Mouse (Mus musculus): ENCODE results near the gene Cptp.

The Cptp gene

DNA sequence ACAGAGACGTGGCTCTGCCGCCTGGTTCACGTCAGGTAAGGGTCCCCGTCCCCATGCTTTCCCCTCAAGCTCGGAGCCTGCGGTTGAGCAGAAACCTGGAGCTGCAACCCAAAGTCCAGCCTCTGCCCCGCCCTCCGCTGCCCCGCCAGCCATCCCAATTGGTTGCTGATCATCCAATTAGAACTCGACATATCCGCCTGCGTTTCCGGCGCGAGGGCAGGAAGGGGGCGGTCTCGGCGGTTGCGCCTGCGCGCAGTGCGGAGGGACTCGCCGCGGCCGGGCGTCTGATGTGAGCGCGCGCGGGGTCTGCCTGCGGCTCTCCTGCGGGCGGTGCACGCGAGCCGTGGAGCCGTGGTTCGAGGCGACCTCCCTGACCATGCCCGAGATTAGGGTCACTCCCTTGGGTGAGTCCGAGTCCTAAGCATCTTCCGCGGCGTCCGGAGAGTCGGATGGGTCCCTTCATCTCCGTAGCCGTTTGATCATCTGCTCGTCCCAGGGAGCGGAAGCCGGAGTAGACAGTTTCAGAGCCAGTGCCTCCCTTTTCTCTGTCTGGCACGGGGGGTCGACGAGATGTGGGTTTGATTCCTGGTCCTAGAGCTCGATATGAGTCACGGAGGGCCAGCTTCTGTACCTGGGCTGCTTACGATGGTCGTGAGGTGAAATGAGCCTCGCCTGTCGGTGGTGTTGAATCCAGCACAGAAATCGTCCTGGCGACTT is at the start of gene Cptp, which contains the start of gene Ints11:
Cptp (minus strand) TSS at position 124 of the 717 bp plus-strand sequence.
Ints11 (plus strand) TSS at position 230 of the 717 bp plus-strand sequence.
- DNase-seq (ENCODE audit: low spot score), result peak; percentile 92

DNA sequence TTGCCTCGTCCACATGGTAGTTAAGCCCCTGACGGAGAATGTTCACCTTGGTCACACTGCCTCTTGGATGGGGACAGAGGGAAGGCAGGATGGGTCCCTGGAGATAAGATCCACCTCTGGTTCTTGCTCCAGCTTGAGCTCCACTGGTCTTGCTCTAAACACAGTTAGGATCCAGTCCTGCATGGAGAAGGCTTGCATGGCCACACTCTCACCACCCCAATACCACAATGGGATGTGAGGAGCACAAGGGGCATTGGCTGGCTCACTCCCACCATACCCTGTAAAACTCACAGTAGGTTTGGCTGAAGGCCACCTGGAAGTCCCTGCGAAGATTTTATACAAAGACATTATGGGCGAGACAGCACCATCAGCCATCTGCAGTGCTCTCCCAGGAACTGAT is 39.5 kb upstream of the Cptp start:
- DNase-seq (ENCODE audit: low spot score), result no peak

DNA sequence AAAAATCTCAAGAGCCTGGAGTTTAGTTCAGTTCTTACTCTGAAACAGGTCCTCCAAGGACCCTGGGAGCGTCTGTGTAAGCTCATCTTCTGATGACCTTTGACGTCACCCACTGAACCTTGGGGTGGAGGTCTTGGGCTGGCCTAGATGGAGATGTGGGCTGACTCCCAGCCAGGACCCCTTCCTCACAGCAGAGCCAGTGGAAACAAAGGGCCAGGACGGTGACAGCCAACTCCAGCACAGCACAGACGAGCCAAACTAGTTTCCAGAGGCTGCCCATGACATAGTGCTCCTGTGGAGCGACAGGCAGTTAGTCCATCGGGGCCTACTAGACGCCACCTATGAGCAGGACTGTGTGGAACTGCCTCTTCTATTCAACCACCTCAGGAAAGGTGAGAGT is 39.0 kb upstream of the Cptp start:
- no peak for DNase-seq (ENCODE audit: low spot score)

DNA sequence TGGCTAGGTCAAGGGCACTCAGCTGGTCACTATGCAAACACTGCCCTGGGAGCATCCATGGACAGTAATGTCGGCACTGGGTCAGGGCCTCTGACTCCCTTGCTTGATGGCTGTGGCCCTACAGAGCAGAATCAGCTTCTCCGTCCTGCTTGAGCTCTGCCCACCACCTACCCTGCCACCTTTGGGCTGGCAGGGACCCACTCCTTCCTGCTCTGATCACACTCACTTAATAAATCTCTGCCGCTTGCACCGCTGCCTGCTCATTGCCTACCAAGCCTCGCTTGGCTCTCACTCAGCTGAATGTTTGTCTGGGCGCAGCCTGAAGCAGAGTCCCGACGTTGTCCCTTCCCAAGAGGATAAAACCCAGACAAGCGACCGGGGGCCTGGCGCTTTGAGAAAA is 37.8 kb upstream of the Cptp start:
- DNase-seq (ENCODE audit: low spot score), result no peak

DNA sequence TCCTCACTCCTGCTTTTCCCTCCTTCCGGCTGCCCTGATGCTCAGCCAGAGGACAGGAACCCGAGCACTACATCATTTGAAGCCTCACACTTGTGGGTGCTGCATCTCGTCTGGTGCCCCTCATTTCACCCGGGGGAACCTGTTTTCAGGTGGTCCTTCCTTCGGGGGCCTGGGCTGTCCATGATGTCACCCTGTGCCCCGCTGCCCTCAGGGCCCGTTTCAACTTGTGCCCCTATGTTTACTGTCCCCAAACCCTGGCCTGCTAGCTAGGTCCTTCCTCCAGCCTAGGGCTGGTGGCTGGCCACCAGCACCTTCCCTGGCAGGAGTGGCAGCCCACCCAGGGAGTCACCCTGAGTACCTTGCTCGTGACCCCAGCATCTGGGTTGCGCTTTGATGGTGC is 36.9 kb upstream of the Cptp start:
- no peak for DNase-seq (ENCODE audit: low spot score)

DNA sequence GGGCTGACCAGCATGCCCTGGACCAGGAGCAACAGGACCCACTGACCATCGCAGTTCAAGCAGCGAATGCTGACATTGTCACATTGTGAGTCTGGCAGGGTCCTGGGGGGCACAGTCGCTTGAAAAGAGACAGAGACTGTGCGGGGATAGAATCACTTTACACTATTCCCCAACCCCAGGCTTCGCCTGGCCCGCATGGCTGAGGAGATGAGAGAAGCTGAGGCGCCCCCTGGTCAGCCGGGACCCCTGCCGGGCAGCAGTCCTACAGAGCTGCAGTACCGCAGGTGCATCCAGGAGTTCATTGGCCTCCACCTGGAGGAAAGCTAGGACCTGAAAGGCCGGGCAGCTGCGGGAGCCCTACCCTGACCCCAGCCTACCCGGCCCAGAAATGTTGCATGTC is 36.4 kb upstream of the Cptp start:
- no peak for DNase-seq (ENCODE audit: low spot score)

DNA sequence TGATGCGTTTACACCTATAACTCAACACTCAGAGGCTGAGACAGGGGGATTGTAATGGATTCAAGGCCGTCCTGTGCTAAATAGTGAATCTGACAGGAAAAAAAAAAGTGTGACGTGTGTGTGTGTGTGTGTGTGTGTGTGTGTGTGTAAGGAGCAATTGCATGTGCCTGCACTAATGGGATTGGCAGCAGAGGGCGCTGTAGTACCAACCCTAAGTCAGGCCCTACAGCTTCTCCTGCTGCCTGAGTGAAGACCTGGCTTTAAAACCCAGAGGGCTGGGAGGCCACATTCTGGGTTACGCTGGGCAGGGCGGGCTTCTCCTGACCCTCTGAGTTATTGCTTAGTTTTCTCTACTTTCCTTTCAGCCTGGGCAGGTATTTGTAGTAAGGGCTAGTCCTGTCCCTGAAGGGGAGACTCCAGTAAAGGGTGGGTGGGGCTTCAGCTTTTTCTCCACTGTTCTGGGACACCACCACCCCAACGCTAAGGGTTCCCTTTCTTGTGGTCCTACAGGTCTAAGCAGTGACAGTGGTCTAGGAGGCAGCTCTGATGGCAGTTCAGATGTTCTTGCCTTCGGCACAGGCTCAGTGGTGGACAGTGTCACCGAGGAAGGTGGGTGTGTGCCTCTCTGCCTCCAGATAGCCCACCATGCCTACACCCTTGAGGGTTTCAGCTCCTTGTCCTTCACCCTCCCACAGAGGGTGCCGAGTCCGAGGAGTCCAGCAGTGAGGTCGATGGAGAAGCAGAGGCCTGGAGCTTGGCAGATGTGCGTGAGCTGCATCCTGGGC is 35.3 kb upstream of the Cptp start:
- DNase-seq (ENCODE audit: low spot score), result no peak

DNA sequence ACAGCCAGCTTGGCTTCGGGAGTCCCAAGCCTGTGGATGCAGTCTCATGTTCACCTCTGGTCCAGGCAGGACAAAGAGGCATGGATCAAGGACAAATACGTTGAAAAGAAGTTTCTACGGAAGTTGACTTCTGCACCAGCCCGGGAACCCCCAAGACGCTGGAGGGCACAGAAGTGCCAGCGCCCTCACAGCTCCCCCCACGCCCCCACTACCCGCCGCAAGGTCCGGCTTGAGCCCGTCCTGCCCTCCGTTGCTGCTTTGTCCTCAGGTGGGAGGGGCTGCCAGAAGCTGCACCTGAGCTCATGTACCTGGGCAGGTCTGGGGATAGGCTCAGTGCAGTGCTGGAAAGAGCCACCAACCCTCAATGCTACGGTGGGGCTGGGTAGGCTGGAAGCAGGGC is 34.0 kb upstream of the Cptp start:
- DNase-seq (ENCODE audit: low spot score), result no peak

DNA sequence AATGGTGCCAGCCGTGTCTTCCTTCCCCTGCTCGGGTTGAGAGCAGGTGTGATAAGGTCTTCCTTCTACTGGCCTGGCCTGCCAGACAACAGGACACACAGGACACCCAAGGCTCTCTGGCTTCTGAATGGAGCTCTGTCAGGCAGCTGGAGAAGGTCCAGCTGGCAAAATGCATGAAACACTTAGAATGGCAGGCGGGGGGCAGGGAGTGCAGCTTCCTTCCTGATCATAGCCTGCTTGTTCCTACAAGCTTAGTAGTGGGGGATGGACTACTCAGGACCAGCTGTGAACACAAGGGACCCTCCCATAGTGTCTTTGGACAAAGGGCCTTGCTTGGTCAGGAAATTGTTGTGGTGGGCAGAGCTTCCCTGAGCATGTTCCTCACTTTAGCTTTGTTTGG is 32.0 kb upstream of the Cptp start:
- no peak for DNase-seq (ENCODE audit: low spot score)

DNA sequence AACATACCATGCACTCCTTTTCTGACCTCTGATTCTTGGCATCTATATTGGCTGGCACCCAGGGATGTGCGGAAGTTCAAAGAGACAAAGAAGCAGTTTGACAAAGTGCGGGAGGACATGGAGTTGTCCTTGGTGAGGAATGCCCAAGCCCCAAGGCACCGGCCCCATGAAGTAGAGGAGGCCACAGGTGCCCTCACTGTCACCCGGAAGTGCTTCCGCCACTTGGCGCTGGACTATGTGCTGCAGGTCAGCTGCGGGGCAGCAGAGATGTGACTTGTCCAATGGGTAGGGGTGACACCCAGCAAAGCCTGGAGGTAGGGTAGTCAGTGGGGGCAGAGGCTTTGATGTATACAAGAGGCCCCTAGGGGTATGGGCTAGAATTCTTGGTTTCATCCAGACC is 30.1 kb upstream of the Cptp start:
- DNase-seq (ENCODE audit: low spot score), result no peak

DNA sequence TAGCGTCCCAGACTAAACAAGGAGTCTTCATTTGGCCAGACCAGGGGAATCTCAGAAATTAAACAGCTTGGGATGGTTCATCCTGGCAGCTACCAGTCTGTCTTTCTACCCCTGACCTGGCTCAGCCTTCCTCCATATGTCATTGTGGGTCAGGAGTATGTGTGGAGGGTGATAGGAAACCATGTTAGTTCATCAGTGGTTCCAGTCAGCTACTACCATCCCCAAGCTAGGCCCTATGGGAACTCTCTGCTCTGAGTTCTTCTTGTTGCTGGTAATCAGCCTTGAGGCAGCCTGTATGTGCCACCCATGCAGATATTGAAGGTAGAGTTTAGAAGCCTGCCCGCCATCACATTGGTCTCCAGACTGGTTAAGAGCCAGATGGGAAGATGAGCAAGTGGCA is 29.1 kb upstream of the Cptp start:
- no peak for DNase-seq (ENCODE audit: low spot score)

DNA sequence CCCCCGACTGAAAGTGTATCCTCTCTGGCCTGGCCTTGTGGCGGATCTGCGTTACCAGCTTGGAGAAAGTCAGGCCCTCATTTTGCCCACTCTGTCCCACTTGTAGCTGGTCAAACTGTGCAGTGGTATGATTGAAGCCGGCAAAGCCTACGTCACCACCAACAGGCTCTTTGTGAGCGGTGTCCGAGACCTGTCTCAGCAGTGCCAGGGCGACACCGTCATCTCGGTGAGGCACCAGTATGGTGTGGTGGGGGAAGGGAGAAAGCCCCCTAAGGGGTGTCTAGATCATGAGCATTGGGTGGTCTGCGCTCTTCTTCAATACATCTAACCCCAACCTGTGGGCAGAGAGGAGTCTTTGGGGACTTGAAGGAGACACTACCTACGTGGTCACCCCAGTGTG is 27.2 kb upstream of the Cptp start:
- no peak for DNase-seq (ENCODE audit: low spot score)

DNA sequence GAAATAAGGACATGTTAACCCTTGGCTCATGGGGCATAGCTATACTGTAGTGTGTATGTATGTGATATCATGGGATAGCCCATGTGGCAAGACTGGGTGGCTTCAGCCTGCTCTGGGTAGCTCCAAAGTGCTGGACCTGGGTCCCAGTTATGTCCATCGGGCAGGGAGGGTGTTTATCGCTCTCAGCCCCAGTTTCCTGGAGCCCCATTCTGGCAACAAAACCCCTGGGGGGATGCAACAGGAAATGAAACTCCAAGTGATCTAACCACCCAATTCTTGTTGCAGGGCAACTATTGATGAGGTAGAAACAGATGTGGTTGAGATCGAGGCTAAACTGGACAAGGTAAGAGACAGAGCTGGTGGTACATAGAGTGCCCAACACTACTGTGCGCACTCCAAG is 26.6 kb upstream of the Cptp start:
- no peak for DNase-seq (ENCODE audit: low spot score)

DNA sequence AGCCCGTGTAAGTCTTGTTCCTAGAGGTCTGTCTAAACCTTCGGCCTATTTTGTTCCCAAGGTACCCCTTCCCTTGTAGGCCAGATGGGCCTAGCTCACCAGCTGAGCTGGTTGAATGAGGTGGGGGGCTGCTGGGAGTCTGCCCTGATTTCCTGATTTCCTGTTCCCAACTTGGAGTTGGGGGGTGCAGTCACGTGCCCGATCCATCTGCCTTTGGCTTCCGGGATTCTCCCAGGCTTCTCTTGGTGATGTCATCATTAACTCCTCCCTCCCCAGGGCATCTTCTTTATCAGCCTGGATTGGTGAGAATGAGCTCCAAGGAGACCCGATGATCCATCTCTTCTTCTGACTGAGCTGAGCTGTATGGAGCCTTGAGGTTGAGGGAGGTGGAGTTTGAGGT is 26.0 kb upstream of the Cptp start:
- DNase-seq (ENCODE audit: low spot score), result no peak

DNA sequence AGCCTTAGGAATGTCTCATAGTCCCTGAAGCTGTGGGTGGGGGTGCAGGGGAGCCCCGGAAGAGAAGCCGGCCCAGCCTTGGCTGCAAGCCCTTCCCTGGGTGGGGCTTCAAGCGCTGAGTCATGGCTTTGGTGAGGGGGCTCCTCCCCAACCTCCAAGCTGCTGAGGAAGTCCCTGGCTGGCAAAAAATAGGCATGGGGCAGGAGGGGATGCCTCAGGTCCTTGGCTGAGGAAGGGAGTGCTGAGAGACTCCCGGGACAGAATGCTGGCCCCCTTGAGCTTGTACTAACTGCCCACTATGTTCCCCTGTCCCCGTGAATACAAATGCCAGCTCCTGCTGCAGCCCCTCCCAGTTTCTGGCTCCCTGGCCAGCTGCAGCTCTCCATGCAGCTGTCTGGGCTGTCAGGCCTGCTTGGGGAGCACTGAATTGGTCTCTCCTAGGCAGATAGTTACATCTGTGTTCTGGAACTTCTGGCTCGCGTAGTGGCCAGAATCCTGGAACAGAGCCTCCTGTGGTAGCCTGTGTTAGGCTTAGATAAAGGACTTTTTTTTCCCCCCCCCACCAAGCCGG is 25.2 kb upstream of the Cptp start:
- DNase-seq (ENCODE audit: low spot score), result peak; percentile 65

DNA sequence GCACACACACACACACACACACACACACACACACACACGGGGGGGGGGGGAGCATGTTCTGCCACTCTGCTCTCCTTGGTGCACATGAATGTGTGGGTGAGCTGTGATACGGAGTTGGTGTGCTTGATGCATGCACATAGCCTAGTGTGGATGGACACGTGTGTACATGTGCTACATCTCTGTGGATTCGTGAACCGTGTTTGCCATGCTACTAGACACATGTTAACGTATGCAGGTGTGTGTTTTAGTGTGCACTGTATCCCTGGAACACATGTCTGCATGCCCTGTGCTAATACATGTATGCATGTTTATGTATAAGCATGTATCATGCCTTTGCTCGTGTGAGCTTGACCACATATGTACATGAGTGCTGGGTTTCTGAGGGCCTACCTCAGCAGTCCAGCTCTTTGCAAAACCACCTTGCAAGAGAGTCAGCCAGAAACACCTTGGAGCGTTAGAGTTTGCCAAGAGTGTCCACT is 24.0 kb upstream of the Cptp start:
- no peak for DNase-seq (ENCODE audit: low spot score)

DNA sequence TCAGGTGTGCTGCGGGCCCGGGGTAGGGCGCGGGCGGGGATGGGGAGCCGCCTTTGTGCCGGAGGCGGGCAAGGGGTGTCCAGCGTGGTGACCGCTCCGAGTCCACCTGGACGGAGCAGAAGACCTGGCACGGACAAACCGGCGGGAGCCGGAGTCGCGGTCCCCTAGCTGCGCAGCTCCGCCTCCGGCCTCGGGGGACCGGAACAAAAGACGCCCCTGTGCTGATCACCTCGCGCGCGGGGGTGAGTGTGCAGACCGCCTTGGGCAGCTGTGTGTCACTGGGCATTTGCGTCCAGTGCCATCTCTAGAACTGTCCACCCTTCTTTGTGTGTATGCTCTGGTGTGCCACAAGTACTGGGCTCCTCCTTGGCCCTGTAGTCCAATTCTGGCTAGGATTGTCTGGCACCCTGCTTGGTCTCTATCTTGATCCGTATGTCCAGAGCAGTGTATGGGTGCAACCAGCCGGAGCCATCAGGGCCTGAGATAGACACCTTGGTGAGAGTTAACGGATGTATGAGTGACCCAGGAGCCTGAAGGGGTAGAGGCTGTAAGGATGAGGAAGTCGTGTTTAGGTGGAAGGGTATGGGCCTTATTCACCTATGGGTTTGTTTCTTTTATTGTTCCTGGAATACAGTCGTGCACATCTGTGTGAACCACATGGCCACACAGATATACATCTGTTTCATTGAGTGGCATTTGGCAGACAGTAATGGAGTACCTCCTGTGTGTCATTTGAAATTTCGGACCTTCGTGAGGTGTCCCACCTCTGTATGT is 23.4 kb upstream of the Cptp start:
- peak; percentile 49 for DNase-seq (ENCODE audit: low spot score)

DNA sequence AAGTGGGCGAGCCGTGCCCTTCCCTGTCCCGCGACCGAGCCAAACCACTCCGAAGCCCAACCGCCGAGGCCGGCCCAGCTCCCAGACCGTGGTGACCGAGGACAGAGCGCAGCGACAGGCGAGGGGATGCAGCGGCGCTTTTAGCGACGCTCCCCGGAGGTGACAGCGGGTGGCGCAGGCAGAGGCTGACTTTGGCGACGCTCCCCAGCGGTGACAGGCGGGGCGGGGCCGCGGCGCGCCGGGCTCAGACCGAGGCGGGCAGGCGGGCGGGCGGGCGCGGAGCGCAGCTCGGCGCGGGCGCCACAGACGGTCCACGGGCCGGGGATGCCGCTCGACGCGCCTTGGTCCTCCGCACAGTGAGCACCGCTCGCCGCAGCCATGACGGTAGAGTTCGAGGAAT is 22.8 kb upstream of the Cptp start:
- peak; percentile 76 for DNase-seq (ENCODE audit: low spot score)

DNA sequence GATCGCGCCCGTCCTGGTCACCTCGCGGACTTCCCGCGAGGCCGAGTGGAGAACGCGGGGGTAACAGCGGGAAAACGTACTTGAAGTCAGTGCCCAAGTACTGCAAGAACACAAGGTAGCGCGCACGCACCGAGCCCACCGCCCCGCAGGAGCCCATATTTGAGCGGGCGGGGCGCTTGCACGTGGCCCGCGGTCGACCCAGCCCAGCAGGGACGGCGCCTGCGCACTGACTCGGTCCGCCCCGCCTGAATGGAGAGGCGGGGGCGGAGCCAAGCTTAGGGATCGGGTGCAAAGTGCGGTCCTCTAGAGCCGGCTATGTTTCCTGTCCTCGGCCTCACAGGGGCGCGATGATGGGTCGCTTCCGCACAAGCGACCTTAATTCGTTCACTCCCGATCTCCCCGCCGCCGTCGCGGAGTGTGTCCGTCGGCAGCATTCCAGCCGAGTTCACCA is 22.3 kb upstream of the Cptp start, which contains the start of the genes Pusl1 and Acap3:
Pusl1 (minus strand) TSS at position 231 of the 451 bp plus-strand sequence.
Acap3 (plus strand) TSS at position 272 of the 451 bp plus-strand sequence.
- DNase-seq (ENCODE audit: low spot score), result peak; percentile 93

DNA sequence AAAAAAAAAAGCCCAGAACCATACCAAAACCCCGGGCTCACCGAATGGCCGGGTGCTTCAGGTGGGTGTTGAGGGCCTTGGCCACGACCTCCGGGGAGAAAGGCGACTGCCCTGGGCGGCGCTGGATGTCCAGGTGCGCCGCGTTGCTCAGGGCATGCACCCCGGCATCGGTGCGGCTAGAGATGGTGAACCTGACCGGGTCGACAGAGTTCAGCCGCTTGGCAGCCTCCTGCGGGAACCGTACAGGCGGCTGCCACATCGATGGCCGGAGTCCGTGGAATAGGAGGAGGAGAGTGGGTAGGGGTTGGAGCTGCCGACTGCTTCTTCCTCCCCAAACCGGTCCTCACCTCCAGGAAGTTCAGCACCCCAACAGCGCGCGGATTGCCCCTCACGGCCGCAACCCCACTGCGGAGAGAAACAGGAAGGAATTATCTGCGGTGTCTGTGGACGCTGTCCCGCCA is 21.8 kb upstream of the Cptp start:
- DNase-seq (ENCODE audit: low spot score), result no peak

DNA sequence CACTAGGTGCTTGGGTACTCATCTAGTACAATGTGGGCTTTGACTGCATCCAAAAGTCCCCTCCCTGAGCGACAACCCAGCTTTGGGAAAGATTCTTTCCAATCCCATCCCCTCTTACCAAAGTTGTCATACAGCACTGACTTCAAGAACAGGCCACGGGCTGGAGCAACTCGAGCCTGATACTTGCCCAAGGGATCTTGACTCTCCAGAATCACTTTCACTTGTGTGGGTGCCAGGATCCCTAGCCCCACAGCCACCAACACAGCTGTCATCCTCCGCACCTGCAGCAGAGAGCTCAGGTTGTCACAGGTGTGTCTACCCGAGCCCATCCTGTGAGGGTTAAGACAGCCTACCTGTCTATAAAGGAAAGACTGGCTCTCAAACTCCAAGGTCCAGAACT is 20.1 kb upstream of the Cptp start:
- no peak for DNase-seq (ENCODE audit: low spot score)

DNA sequence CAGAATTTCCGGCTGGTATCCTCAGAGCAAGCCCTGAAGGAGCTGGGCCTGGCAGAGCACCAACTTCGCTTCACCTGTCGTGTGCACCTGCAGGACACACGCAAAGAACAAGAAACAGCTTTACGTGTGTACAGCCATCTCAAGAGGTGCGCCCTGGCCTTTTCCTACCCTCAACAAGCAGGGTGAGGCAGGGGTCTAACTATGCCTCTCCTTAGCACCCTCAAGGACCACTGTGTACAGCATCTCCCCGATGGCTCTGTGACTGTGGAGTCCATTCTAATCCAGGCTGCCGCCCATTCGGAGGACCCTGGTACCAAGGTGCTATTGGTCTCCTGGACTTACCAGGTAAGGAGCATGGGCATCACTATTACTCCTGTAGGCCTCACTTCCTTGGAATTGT is 18.9 kb upstream of the Cptp start:
- DNase-seq (ENCODE audit: low spot score), result no peak

Measured in c-Kit-positive CD71-positive TER-119-positive erythroid progenitor cells, embryonic 14.5 days (primary cell).